Mouse (Mus musculus) limb, embryonic 15.5 days (tissue): ENCODE results near the gene Mef2b. TPM values are rescaled to one million over a fixed set of nuclear protein-coding genes. Genes with fewer than 3 reads are reported as not detected.
A peak's percentile ranks its signal among the peaks of the same experiment; 100 is the strongest.

ENCODE experiments used
- ATAC-seq: fragments of 200-750 bp; cut with Nextera tagmentation; 2 replicates; pipeline ENCODE4 v1.8.0; 2017; ENCODE audit warnings: low read depth, moderate TSS enrichment; ENCODE audit not compliant: insufficient number of reproducible peaks, low FRiP score, low TSS enrichment
- H3K27ac ChIP-seq: fragments of 300-500 bp; sonication (generic); 2 replicates; pipeline ENCODE4 v1.5.1; 2015; ENCODE audit warnings: moderate library complexity, mild to moderate bottlenecking, inconsistent platforms
- H3K27me3 ChIP-seq: fragments of 300-500 bp; sonication (generic); 2 replicates; pipeline ENCODE4 v1.6.1; 2015; ENCODE audit warnings: inconsistent platforms
- H3K36me3 ChIP-seq: fragments of 300-500 bp; sonication (generic); 2 replicates; pipeline ENCODE4 v1.6.1; 2015; ENCODE audit warnings: inconsistent platforms
- H3K4me1 ChIP-seq: fragments of 300-500 bp; sonication (generic); 2 replicates; pipeline ENCODE4 v1.6.1; 2015; ENCODE audit warnings: inconsistent platforms
- H3K4me2 ChIP-seq: fragments of 300-500 bp; sonication (generic); 2 replicates; pipeline ENCODE4 v1.6.1; 2015; ENCODE audit warnings: mild to moderate bottlenecking, inconsistent platforms
- H3K4me3 ChIP-seq: fragments of 300-500 bp; sonication (generic); 2 replicates; pipeline ENCODE4 v1.5.1; 2015; ENCODE audit warnings: mild to moderate bottlenecking, inconsistent platforms
- H3K9ac ChIP-seq: fragments of 300-500 bp; sonication (generic); 2 replicates; pipeline ENCODE4 v1.6.1; 2015; ENCODE audit warnings: inconsistent platforms
- H3K9me3 ChIP-seq: fragments of 300-500 bp; sonication (generic); 2 replicates; pipeline ENCODE4 v1.6.1; 2016; ENCODE audit warnings: inconsistent platforms
- WGBS: fragments of 180-500 bp; shearing (Covaris S2); methylation state at CpG from one replicate; pipeline ENCODE4 v1.1.7; 2015; 5-methylcytosine and 5-hydroxymethylcytosine counted together
- polyA plus RNA-seq: library from polyadenylated mRNA; unstranded; fragments of >200 nt; fragmentation: Nextera tagmentation; extraction: Ambion mirVana; gene quantifications from 2 replicates; pipeline ENCODE4 v1.2.1, GENCODE M21; 2015

The Mef2b gene
- polyA plus RNA-seq, 1 experiment from 2014 or later, result 0.19 TPM

GRCm38 (mm10) chr8:70118726-70119700, 20.5 kb upstream of the Mef2b start:
- Histone ChIP-seq H3K27ac (no peak overlapping the region), H3K4me2 (no peak overlapping the region), H3K9ac (no peak overlapping the region), H3K36me3 (no peaks in the 10 kb centered on the region), H3K4me3 (no peak overlapping the region), H3K27me3 (peaks cover 74% of the 10 kb centered on the region), H3K9me3 (no peaks in the 10 kb centered on the region), H3K4me1 (peaks cover 6% of the 10 kb centered on the region)
- 15% methylated on average over 17 of the region's 17 CpGs for WGBS
- no peak for ATAC-seq

- Histone ChIP-seq H3K4me2 (peak within 1 kb of the TSS; percentile 37), H3K27me3 (peaks cover 57% of the 10 kb centered on the region), H3K4me1 (peaks cover 6% of the 10 kb centered on the region), H3K27ac (no peak within 1 kb of the TSS), H3K9me3 (no peaks in the 10 kb centered on the region), H3K9ac (no peak within 1 kb of the TSS), H3K36me3 (no peaks in the 10 kb centered on the region), H3K4me3 (peak within 1 kb of the TSS; percentile 7; the same call in 1 of the 2 replicates)
- WGBS, result 1% methylated on average over 19 of the region's 19 CpGs
- peak; percentile 42; the same call in 1 of the 2 replicates for ATAC-seq
These were observed 18.8 kb upstream of the Mef2b start, which contains the start of gene Ncan for GRCm38 (mm10) chr8:70120667-70121066. Ncan (minus strand) TSS chr8:70120873.

- no peak overlapping the region for H3K27ac ChIP-seq
- H3K4me1 ChIP-seq, result peaks cover 6% of the 10 kb centered on the region
- H3K4me2 ChIP-seq, result no peak overlapping the region
- ATAC-seq, result no peak
- peaks cover 36% of the 10 kb centered on the region for H3K27me3 ChIP-seq
- H3K9me3 ChIP-seq, result no peaks in the 10 kb centered on the region
- 57% methylated on average over 2 of the region's 2 CpGs for WGBS
- no peaks in the 10 kb centered on the region for H3K36me3 ChIP-seq
- H3K9ac ChIP-seq, result no peak overlapping the region
- H3K4me3 ChIP-seq, result no peak overlapping the region
These were observed 16.6 kb upstream of the Mef2b start for GRCm38 (mm10) chr8:70122863-70123262.

GRCm38 (mm10) chr8:70124992-70125391, 14.5 kb upstream of the Mef2b start:
- no peak for ATAC-seq
- H3K36me3 ChIP-seq, result no peaks in the 10 kb centered on the region
- peaks cover 11% of the 10 kb centered on the region for H3K4me1 ChIP-seq
- no peak overlapping the region for H3K4me3 ChIP-seq
- H3K9ac ChIP-seq, result no peak overlapping the region
- peaks cover 15% of the 10 kb centered on the region for H3K27me3 ChIP-seq
- no peak overlapping the region for H3K4me2 ChIP-seq
- H3K9me3 ChIP-seq, result no peaks in the 10 kb centered on the region
- no peak overlapping the region for H3K27ac ChIP-seq
- WGBS, result 62% methylated on average over 8 of the region's 8 CpGs

GRCm38 (mm10) chr8:70128435-70128834, 11.1 kb upstream of the Mef2b start:
- no peak overlapping the region for H3K4me2 ChIP-seq
- ATAC-seq, result no peak
- H3K4me3 ChIP-seq, result no peak overlapping the region
- H3K9ac ChIP-seq, result 0 out of 2 replicates have a peak overlapping the region, but pooled peaks have one; percentile 8
- 72% methylated on average over 3 of the region's 3 CpGs for WGBS
- peaks cover 22% of the 10 kb centered on the region for H3K4me1 ChIP-seq
- H3K27ac ChIP-seq, result no peak overlapping the region
- peaks cover 13% of the 10 kb centered on the region for H3K36me3 ChIP-seq
- no peaks in the 10 kb centered on the region for H3K9me3 ChIP-seq
- no peaks in the 10 kb centered on the region for H3K27me3 ChIP-seq

GRCm38 (mm10) chr8:70129309-70129952, 10.1 kb upstream of the Mef2b start:
- Histone ChIP-seq H3K9ac (no peak overlapping the region), H3K9me3 (no peaks in the 10 kb centered on the region), H3K4me1 (peaks cover 22% of the 10 kb centered on the region), H3K27me3 (no peaks in the 10 kb centered on the region), H3K4me3 (no peak overlapping the region), H3K36me3 (peaks cover 22% of the 10 kb centered on the region), H3K4me2 (no peak overlapping the region), H3K27ac (peak overlapping the region; percentile 38; the same call in 1 of the 2 replicates)
- ATAC-seq, result no peak
- WGBS, result 64% methylated on average over 9 of the region's 9 CpGs

GRCm38 (mm10) chr8:70130066-70130465, 9.4 kb upstream of the Mef2b start:
- H3K4me3 ChIP-seq, result no peak overlapping the region
- 0 out of 2 replicates have a peak overlapping the region, but pooled peaks have one; percentile 38 for H3K27ac ChIP-seq
- no peaks in the 10 kb centered on the region for H3K27me3 ChIP-seq
- WGBS, result 84% methylated on average over 3 of the region's 3 CpGs
- H3K4me1 ChIP-seq, result peaks cover 22% of the 10 kb centered on the region
- H3K4me2 ChIP-seq, result no peak overlapping the region
- ATAC-seq, result no peak
- H3K9ac ChIP-seq, result no peak overlapping the region
- no peaks in the 10 kb centered on the region for H3K9me3 ChIP-seq
- peaks cover 29% of the 10 kb centered on the region for H3K36me3 ChIP-seq

GRCm38 (mm10) chr8:70131166-70131883, 8.2 kb upstream of the Mef2b start, which contains the start of gene Nr2c2ap:
Nr2c2ap (plus strand) TSS chr8:70131333.
- ATAC-seq, result peak; percentile 69; the same call in 1 of the 2 replicates
- Histone ChIP-seq H3K4me2 (peak within 1 kb of the TSS; percentile 76), H3K36me3 (peaks cover 41% of the 10 kb centered on the region), H3K9me3 (no peaks in the 10 kb centered on the region), H3K4me3 (peak within 1 kb of the TSS; percentile 78), H3K27ac (0 out of 2 replicates have a peak within 1 kb of the TSS, but pooled peaks have one; percentile 43), H3K4me1 (peaks cover 22% of the 10 kb centered on the region), H3K9ac (peak within 1 kb of the TSS; percentile 62), H3K27me3 (no peaks in the 10 kb centered on the region)
- WGBS, result 3% methylated on average over 37 of the region's 37 CpGs

- no peak overlapping the region for H3K4me3 ChIP-seq
- ATAC-seq, result no peak
- H3K36me3 ChIP-seq, result peaks cover 46% of the 10 kb centered on the region
- H3K4me2 ChIP-seq, result no peak overlapping the region
- peaks cover 25% of the 10 kb centered on the region for H3K4me1 ChIP-seq
- H3K27me3 ChIP-seq, result no peaks in the 10 kb centered on the region
- no peak overlapping the region for H3K9ac ChIP-seq
- WGBS, result 91% methylated on average over 5 of the region's 5 CpGs
- no peak overlapping the region for H3K27ac ChIP-seq
- H3K9me3 ChIP-seq, result no peaks in the 10 kb centered on the region
These were observed 5.4 kb upstream of the Mef2b start for GRCm38 (mm10) chr8:70134086-70134485.

- peaks cover 46% of the 10 kb centered on the region for H3K36me3 ChIP-seq
- ATAC-seq, result no peak
- WGBS, result 91% methylated on average over 9 of the region's 9 CpGs
- no peak overlapping the region for H3K27ac ChIP-seq
- no peak overlapping the region for H3K9ac ChIP-seq
- H3K27me3 ChIP-seq, result no peaks in the 10 kb centered on the region
- no peak overlapping the region for H3K4me2 ChIP-seq
- peaks cover 26% of the 10 kb centered on the region for H3K4me1 ChIP-seq
- H3K9me3 ChIP-seq, result no peaks in the 10 kb centered on the region
- H3K4me3 ChIP-seq, result no peak overlapping the region
These were observed 4.6 kb upstream of the Mef2b start for GRCm38 (mm10) chr8:70134931-70135330.

GRCm38 (mm10) chr8:70136591-70136990, 2.9 kb upstream of the Mef2b start:
- no peak overlapping the region for H3K9ac ChIP-seq
- H3K36me3 ChIP-seq, result peaks cover 46% of the 10 kb centered on the region
- no peak overlapping the region for H3K4me2 ChIP-seq
- 80% methylated on average over 4 of the region's 4 CpGs for WGBS
- H3K4me1 ChIP-seq, result peaks cover 30% of the 10 kb centered on the region
- no peak overlapping the region for H3K27ac ChIP-seq
- H3K9me3 ChIP-seq, result no peaks in the 10 kb centered on the region
- H3K4me3 ChIP-seq, result no peak overlapping the region
- no peak for ATAC-seq
- H3K27me3 ChIP-seq, result no peaks in the 10 kb centered on the region
